Mouse (Mus musculus) inflammation-experienced regulatory T-cells, adult 16 weeks (primary cell): Measurements from ENCODE around the gene Ilkap. TPM values are rescaled to one million over a fixed set of nuclear protein-coding genes. Genes with fewer than 3 reads are reported as not detected.

ENCODE experiments used
- polyA plus RNA-seq: library from polyadenylated mRNA; unstranded; fragments of 100-300 nt; shearing (Covaris generic); gene quantifications from one replicate; pipeline ENCODE4 v1.2.1, GENCODE M21; 2017

The Ilkap gene
- polyA plus RNA-seq = 51.6 TPM

DNA sequence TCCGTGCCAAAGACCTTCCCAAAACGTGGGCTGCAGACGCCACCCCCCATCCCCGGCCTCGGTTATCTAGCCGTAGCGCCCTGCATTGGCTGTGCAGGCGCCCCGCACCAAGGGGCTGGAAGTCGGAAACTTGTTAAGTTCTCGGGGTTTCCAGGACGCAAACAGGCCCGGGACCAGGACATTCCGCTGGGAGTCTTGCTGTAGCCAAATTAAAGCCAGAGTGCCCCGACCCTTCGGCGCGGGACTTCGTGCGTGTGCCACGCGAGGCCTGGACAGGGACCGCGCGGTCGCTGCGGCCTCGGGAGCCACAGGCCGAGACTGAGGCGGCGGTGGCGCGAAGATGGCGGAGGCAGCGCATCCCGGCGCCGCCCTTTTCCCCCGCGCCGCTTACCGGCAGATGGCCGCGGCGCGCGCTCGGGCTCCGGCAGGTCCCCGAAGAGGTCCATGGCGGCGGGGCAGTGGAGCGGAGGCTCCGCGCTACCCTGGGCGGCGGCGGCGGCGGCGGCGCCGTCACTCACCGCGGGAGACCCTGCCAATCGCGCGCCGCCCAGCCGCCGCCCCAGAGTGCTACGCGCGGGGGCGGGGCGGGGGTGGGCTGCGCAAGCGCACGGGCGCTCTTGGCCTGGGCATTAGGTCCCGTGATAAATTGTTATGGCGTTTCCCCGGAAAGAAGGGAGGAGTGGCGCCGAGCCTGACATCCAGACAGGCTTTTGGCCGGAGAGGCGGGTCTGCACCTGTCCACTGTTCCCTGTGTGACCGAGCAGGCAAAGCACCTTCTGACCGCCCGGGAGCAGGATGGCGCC lies at the start of gene Ilkap:
TSS of gene Ilkap (minus strand) at position 556 of the 803 bp plus-strand sequence.

DNA sequence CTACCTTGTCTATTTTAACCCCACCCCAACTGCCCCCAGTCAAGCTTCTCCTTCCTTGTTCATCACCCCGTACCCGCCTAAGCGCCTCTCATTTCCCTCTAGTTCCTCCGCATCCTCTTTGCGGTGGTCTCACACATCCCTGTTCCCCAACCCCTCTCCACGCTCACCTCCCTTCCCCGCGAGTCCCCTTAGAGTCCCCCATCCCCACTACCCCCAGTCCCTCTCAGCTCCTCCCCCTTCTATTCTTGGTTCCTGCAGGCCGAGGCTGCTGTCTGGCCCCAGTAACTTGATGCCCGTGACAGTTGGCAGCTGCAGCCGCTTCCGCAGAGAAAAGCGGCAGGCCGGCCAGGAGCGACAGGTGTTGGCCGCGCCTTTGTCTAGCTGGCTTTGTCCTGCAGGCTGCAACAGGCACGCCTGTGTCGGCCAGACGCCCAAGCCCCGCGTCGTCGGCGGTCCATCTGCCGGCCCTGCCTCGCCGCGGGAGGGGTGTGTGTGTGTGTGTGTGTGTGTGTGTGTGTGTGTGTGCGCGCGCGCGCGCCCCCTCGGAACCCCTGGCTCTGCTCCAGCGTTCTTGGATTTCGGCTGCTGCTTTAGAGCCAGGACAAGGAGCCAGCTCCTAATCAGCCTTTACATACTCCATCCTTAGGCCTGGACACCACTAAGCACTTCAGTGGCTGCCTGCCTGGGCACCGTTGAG lies 15.4 kb upstream of the Ilkap start, which contains the start of gene Hes6:
TSS of gene Hes6 (minus strand) at position 141 of the 697 bp plus-strand sequence.

DNA sequence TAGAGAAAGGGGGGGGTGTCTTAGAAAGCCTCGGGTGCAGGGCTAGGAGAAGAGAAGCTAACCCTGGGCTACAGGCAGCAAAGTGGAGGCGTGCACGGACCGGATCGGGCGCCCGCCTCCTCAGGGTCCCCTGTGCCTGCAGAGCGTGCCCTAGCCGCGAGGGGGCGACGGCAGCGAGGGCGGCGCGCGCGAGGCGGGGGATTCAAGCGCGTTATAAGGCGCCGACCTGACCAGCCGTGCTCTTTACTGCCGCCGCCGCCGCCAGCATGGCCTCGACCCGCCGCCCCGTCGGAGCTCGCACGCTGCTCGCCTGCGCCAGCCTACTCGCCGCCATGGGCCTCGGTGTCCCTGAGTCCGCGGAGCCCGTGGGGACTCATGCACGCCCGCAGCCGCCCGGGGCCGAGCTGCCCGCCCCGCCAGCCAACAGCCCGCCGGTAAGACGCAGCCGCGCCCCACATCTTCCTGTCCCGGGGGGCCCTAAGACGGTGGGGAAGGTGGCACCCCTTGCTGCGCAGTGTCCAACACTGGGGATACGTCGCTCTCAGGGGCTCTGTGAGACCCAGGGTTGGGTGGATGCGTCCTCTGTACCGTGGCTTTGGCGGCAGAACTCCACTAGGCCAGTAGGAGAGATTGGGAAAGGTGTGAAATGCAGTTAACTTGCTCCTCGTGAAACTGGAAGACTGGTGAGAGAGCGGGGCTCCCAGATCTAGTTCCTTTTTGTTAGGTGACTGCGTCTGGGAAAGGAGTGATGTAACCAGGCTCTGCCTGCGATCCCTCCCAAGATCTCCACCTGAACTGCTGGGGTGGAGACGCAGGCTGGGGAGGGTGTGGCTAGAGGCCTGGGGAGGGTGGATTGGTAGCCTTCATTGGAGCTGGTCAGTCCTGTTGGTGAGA lies 32.2 kb downstream of the Ilkap start, which contains the start of gene Erfe:
TSS of gene Erfe (plus strand) at position 216 of the 894 bp plus-strand sequence.

DNA sequence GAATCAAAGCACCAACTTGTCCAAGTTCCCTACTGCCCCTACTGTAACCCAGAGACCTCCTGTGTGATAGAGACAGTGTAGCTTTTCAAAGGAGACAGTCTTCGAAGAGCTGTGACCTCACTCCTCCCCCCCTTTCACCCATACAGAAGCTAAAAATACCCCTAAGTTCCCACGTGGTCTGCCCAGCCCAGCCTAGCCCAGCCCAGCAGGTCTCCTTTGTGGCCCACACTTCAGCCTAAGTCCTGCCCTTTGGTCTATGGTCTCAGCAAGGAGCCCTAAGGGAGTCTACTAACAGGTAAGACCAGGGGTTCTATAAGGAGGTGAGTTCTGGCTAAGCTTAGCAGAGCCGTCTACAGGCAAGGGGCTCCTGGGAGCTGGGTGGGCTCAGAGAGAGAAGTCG lies 47.8 kb downstream of the Ilkap start, which contains the start of gene Klhl30:
TSS of gene Klhl30 (plus strand) at position 176 of the 400 bp plus-strand sequence.

Other genes starting within 250 kb of the Ilkap start
- gene Ramp1, start 219.0 kb downstream of the Ilkap start, polyA plus RNA-seq = 32.7 TPM
- gene Ube2f, start 148.5 kb downstream of the Ilkap start, polyA plus RNA-seq = 106 TPM
- 59.4 TPM for gene Scly, start 100.5 kb downstream of the Ilkap start, polyA plus RNA-seq
- gene Espnl, start 76.7 kb downstream of the Ilkap start, polyA plus RNA-seq = not detected
- not detected for gene Klhl30, start 47.8 kb downstream of the Ilkap start, polyA plus RNA-seq
- gene Erfe, start 32.4 kb downstream of the Ilkap start, polyA plus RNA-seq = not detected
- 43.7 TPM for gene Hes6, start 15.2 kb upstream of the Ilkap start, polyA plus RNA-seq
- gene Per2, start 60.5 kb upstream of the Ilkap start, polyA plus RNA-seq = 4.1 TPM
- 2.5 TPM for gene Traf3ip1, start 95.8 kb upstream of the Ilkap start, polyA plus RNA-seq
- 14.9 TPM for gene Asb1, start 141.7 kb upstream of the Ilkap start, polyA plus RNA-seq